Mouse (Mus musculus) gastrocnemius, adult 8-10 months (tissue): ENCODE data around the gene Npc1l1. TPM values are rescaled to one million over a fixed set of nuclear protein-coding genes. Genes with fewer than 3 reads are reported as not detected.

Experiments
- DNase-seq, 2 experiments: peaks; one replicate each; pipeline ENCODE4 v3.0.0; 2022; ENCODE audit warnings: low spot score in 2 of 2
- total RNA-seq, 4 experiments: library from RNA; stranded (reverse); gene quantifications; 2 replicates each; pipeline ENCODE4 v1.2.4; 2022

Gene Npc1l1
- total RNA-seq, 4 experiments from 2014 or later = 0.07 to 0.32 (median 0.12) TPM; not detected in 1

DNA sequence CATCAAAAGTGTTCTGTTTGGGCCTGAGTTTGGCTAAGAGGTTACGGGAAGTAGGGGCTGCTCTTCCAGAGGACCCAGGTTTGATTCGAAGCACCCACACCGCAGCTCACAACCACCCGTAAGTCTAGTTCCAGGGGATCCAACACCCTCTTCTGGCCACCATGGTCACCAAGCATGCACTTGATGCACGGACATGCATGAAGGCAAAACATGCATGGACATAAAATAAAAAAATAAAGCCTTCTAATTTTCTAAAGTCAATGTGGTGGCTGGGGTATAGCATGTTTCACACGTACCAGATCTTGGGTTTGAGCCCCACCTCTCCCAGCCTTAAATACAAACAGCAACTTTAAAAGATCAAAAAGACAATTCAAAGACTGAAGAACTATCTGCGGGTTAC lies 65.2 kb downstream of the Npc1l1 start:
- DNase-seq = no peak

DNA sequence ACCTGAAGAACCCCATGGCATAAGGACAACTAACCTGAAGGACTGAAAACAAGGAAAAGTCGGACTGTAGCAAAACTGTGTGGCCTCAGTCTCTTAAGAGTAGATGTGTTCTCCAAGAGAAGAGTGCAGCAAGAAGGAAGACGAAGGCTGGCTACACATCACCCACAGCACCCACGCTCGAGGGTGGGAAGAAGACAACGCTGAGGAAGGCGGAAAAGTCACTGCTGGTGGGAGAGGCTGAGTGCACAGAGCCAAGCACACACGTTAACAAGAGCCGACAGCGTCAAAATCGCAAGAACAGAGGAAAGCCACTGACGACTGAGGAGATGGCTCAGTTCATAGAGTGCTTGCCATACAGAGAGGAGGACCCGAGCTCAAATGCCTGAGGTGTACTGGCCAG lies 66.2 kb downstream of the Npc1l1 start:
- no peak for DNase-seq

DNA sequence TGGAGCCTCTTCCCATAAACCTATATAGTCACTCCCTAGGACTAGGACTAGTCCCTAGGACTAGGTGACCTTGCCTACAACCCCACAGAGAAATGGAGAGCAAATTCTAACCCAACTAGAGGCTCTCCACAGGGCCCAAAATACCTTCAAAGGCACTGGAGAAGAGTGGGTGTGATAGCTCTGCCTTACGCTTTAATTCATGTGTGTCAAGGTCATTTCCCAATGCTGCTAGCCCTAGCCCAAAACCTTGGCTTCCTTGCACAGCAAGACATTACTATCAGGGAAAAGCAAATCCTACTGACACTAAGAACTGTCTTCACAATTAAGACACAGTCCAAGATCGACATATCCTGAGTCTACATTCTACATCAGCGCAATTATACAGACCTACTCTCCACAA lies 66.9 kb downstream of the Npc1l1 start:
- no peak for DNase-seq

- no peak for DNase-seq
Observed at GRCm38 (mm10) chr11:6161549-6161948, 68.4 kb downstream of the Npc1l1 start.

Other genes with a start within 250 kb of the Npc1l1 start
- 100 to 1,000 TPM; 146 to 169 (median 160) TPM for gene Camk2b, start 163.8 kb downstream of the Npc1l1 start, total RNA-seq
- not detected for gene A730071L15Rik, start 30.1 kb downstream of the Npc1l1 start, total RNA-seq
- gene Nudcd3, start 29.7 kb downstream of the Npc1l1 start, total RNA-seq = 10 to 100 TPM; 70.9 to 77.9 (median 76.1) TPM
- 10 to 100 TPM; 20.6 to 26.3 (median 21.5) TPM for gene Ddx56, start 37.6 kb upstream of the Npc1l1 start, total RNA-seq
- gene Tmed4, start 44.7 kb upstream of the Npc1l1 start, total RNA-seq = 10 to 100 TPM; 64.3 to 69.4 (median 66.1) TPM
- gene Ogdh, start 61.5 kb upstream of the Npc1l1 start, total RNA-seq = 100 to 1,000 TPM; 653 to 755 (median 701) TPM
- 10 to 100 TPM; 50.7 to 65.8 (median 53.6) TPM for gene Zmiz2, start 158.9 kb upstream of the Npc1l1 start, total RNA-seq
- 100 to 1,000 TPM; 189 to 256 (median 213) TPM for gene Ppia, start 185.3 kb upstream of the Npc1l1 start, total RNA-seq
- gene H2afv, start 214.3 kb upstream of the Npc1l1 start, total RNA-seq = 10 to 100 TPM; 47.7 to 58.3 (median 56.0) TPM
- gene Purb, start 245.8 kb upstream of the Npc1l1 start, total RNA-seq = 10 to 100 TPM; 19.1 to 24.8 (median 19.7) TPM